Mouse (Mus musculus): ENCODE measurements around the gene Spta1.

GRCm38 (mm10) chr1:174215270-174216038 lies 42.9 kb downstream of the Spta1 start:
- TF ChIP-seq HCFC1 (IDR thresholded peaks at IDR 0.05; ENCODE audit: borderline replicate concordance, insufficient read depth, low read length), result no peak
- no peak for TF ChIP-seq CHD2 (IDR thresholded peaks at IDR 0.05; ENCODE audit: low read depth, low read length)
- TF ChIP-seq MAFK (IDR thresholded peaks at IDR 0.05; ENCODE audit: insufficient read depth, low read depth, low read length), result no peak

All from ES-E14 (cell line).